Mouse (Mus musculus) liver, adult (tissue): ENCODE data around the gene Ankle1.

Experiments used
- GATA4 ChIP-seq: IDR thresholded peaks from 2 replicates; pipeline ENCODE4 v1.6.1; 2014; ENCODE audit warnings: mild to moderate bottlenecking, low read length; ENCODE audit not compliant: insufficient replicate concordance

Ankle1 gene

GRCm38 (mm10) chr8:71405401-71406098 is at the start of gene Ankle1:
TSS of gene Ankle1 (plus strand) at chr8:71406010.
- no peak for TF ChIP-seq GATA4

- no peak for TF ChIP-seq GATA4
These were observed 47.8 kb upstream of the Ankle1 start for GRCm38 (mm10) chr8:71358026-71358425.

- peak; percentile 50; the same call in 1 of the 2 replicates for TF ChIP-seq GATA4
These were observed 38.9 kb upstream of the Ankle1 start, which contains the start of gene Use1 for GRCm38 (mm10) chr8:71366771-71367528. TSS of gene Use1 (plus strand) at chr8:71366848.

- TF ChIP-seq GATA4 = no peak
These were observed 38.2 kb upstream of the Ankle1 start for GRCm38 (mm10) chr8:71367529-71368176.

- no peak for TF ChIP-seq GATA4
These were observed 37.4 kb upstream of the Ankle1 start for GRCm38 (mm10) chr8:71368366-71368765.

GRCm38 (mm10) chr8:71369040-71369718 is 36.6 kb upstream of the Ankle1 start:
- no peak for TF ChIP-seq GATA4

GRCm38 (mm10) chr8:71370711-71371235 is 35.0 kb upstream of the Ankle1 start:
- TF ChIP-seq GATA4 = no peak

GRCm38 (mm10) chr8:71371236-71371848 is 34.5 kb upstream of the Ankle1 start, which contains the start of gene Ocel1:
TSS of gene Ocel1 (plus strand) at chr8:71371298.
- no peak for TF ChIP-seq GATA4

- no peak for TF ChIP-seq GATA4
These were observed 33.4 kb upstream of the Ankle1 start for GRCm38 (mm10) chr8:71372427-71372826.

GRCm38 (mm10) chr8:71373000-71373399 is 32.8 kb upstream of the Ankle1 start:
- TF ChIP-seq GATA4 = no peak

GRCm38 (mm10) chr8:71374616-71375206 is 31.1 kb upstream of the Ankle1 start:
- no peak for TF ChIP-seq GATA4

GRCm38 (mm10) chr8:71375581-71376422 is 30.0 kb upstream of the Ankle1 start:
- no peak for TF ChIP-seq GATA4

GRCm38 (mm10) chr8:71376423-71377030 is 29.3 kb upstream of the Ankle1 start:
- no peak for TF ChIP-seq GATA4
